ENCODE assay signal across 8 mouse cellular contexts in genomic region chr7:36699001-36699987, GRCm38 (mm10). TPM values are rescaled to one million over a fixed set of nuclear protein-coding genes. Genes with fewer than 3 reads are reported as not detected.
DNase-seq lines count a peak whose midpoint lies in the region; ATAC-seq and TF ChIP-seq lines count a peak whose summit lies in the region.

No protein-coding gene starts in this region.

- no peaks in the 10 kb centered on the region for H3K9me3 ChIP-seq in heart, postnatal 0 days (replicated peaks; ENCODE audit: control insufficient read depth, low read length)

- H3K36me3 ChIP-seq in heart, postnatal 0 days (replicated peaks; ENCODE audit: control insufficient read depth, insufficient read depth, low read length) = no peaks in the 10 kb centered on the region

- no peak for TF ChIP-seq EP300 in heart, postnatal 0 days (IDR thresholded peaks at IDR 0.05; ENCODE audit: low read depth)

- peaks cover 34% of the 10 kb centered on the region for H3K27me3 ChIP-seq in heart, postnatal 0 days (ENCODE audit: control insufficient read depth, insufficient read depth, low read length)

- TF ChIP-seq CTCF in heart, postnatal 0 days (IDR thresholded peaks at IDR 0.05; ENCODE audit: low read depth) = no peak

- no peak overlapping the region for H3K27ac ChIP-seq in heart, postnatal 0 days (ENCODE audit: low read depth)

- H3K4me2 ChIP-seq in heart, postnatal 0 days (ENCODE audit: low read depth, low read length) = peak overlapping the region; percentile 100

- WGBS in heart, postnatal 0 days = 18% methylated on average over 18 of the region's 18 CpGs

- peaks cover 7% of the 10 kb centered on the region; the same call in 1 of the 2 replicates for H3K4me1 ChIP-seq in heart, postnatal 0 days (ENCODE audit: control insufficient read depth, insufficient read depth)

- H3K4me3 ChIP-seq in heart, postnatal 0 days (ENCODE audit: low read depth, low read length) = peak overlapping the region; percentile 74

- no peak overlapping the region for H3K9ac ChIP-seq in heart, postnatal 0 days (replicated peaks; ENCODE audit: low read depth, low read length)

- no peak for ATAC-seq in heart, postnatal 0 days (ENCODE audit: insufficient read depth, low read depth)
- no peak; the same call in 1 of the 2 replicates for ATAC-seq in frontal cortex, adult (ENCODE audit: low TSS enrichment)

- DNase-seq in cerebellum, adult 9-10 months = peak; percentile 60
- no peak for DNase-seq in cerebellum, postnatal 36 days
- peak; percentile 51 for DNase-seq in brain, adult 2 months (ENCODE audit: low read depth, low spot score)
- DNase-seq in heart, postnatal 0 days (ENCODE audit: low spot score) = no peak
- peak; percentile 16 for DNase-seq in lung, postnatal 36 days
- no peak for DNase-seq in spleen, postnatal 10 days (ENCODE audit: low spot score in 2 of 2)
- DNase-seq in adrenal gland, adult 2 months = no peak

RNA-seq across cellular contexts. Expression of gene Tshz3, which starts 1.4 kb away (rescaled TPM):
- total RNA-seq in heart, postnatal 0 days (2014; rRNA removed; ENCODE audit: low replicate concordance) = 0.62 and 1.3 TPM in 2 replicates
- polyA plus RNA-seq in heart, postnatal 0 days (2015; fragmentation: Nextera tagmentation; extraction: Ambion mirVana) = 1.3 TPM in 2 replicates
- total RNA-seq in adrenal gland, adult 2 months (2021) = 1 to 10 TPM; 4.2 to 4.7 TPM
- 1.9 and 2.8 TPM in 2 replicates for polyA plus RNA-seq in adrenal gland, adult 2 months (2012; rRNA removed)

Comparison
In these comparisons a context has a peak if more than half of its experiments do, and no peak if none do; other contexts are left out.
1. DNase-seq: peak in cerebellum, adult 9-10 months (single experiment), brain, adult 2 months (single experiment) and lung, postnatal 36 days (single experiment); none in cerebellum, postnatal 36 days (0 of 2), heart, postnatal 0 days (single experiment), spleen, postnatal 10 days (0 of 2) and adrenal gland, adult 2 months (single experiment).